Mouse (Mus musculus) liver, embryonic 14.5 days (tissue): ENCODE measurements around the gene Kif14. TPM values are rescaled to one million over a fixed set of nuclear protein-coding genes. Genes with fewer than 3 reads are reported as not detected.

Experiments
- ATAC-seq: fragments of 200-750 bp; cut with Nextera tagmentation; 2 replicates; pipeline ENCODE4 v1.8.0; 2017; ENCODE audit warnings: moderate number of reproducible peaks, mild to moderate bottlenecking, moderate library complexity; ENCODE audit not compliant: insufficient read depth
- DNase-seq, 3 experiments: peaks; one replicate each; pipeline ENCODE4 v3.0.0-alpha.2; 2012 to 2013; ENCODE audit warnings: low read depth in 3 of 3, low spot score in 3 of 3
- H3K27ac ChIP-seq: fragments of 300-500 bp; sonication (generic); 2 replicates; pipeline ENCODE4 v1.5.1; 2014; ENCODE audit warnings: moderate library complexity, mild to moderate bottlenecking, control low read depth, inconsistent platforms
- H3K27me3 ChIP-seq: fragments of 300-500 bp; sonication (generic); 2 replicates; pipeline ENCODE4 v1.6.1; 2014; ENCODE audit warnings: mild to moderate bottlenecking, low read length, moderate library complexity; ENCODE audit not compliant: control insufficient read depth, insufficient read depth
- H3K36me3 ChIP-seq: fragments of 300-500 bp; sonication (generic); replicated peaks from 2 replicates; pipeline ENCODE4 v1.6.1; 2014; ENCODE audit warnings: low read depth; ENCODE audit not compliant: control insufficient read depth, insufficient read depth
- H3K4me1 ChIP-seq, 2 experiments: fragments of 200-500 bp in 1 of 2; fragments of 300-500 bp in 1 of 2; sonication (generic) in 1 of 2; replicated peaks; 2 replicates each; pipeline ENCODE4 v1.6.1; 2012 to 2014; ENCODE audit warnings: antibody characterized with exemption in 1 of 2, inconsistent platforms in 1 of 2, low read length in 1 of 2; ENCODE audit not compliant: control insufficient read depth in 2 of 2, insufficient read depth in 2 of 2
- H3K4me2 ChIP-seq: fragments of 300-500 bp; sonication (generic); 2 replicates; pipeline ENCODE4 v1.6.1; 2014; ENCODE audit warnings: low read depth, mild to moderate bottlenecking, control low read depth, moderate library complexity
- H3K4me3 ChIP-seq, 2 experiments: fragments of 200-500 bp in 1 of 2; fragments of 300-500 bp in 1 of 2; sonication (generic) in 1 of 2; 2 replicates each; pipeline ENCODE4 v1.5.1; 2012 to 2014; ENCODE audit warnings: low read depth in 2 of 2, low read length in 2 of 2, mild to moderate bottlenecking in 2 of 2, control low read depth in 1 of 2, inconsistent platforms in 1 of 2, moderate library complexity in 1 of 2; ENCODE audit not compliant: insufficient read depth in 1 of 2
- H3K9ac ChIP-seq: fragments of 300-500 bp; sonication (generic); replicated peaks from 2 replicates; pipeline ENCODE4 v1.6.1; 2014; ENCODE audit warnings: mild to moderate bottlenecking, control low read depth, moderate library complexity
- H3K9me3 ChIP-seq: fragments of 300-500 bp; sonication (generic); 2 replicates; pipeline ENCODE4 v1.6.1; 2016; ENCODE audit warnings: low read length, mixed read lengths; ENCODE audit not compliant: control insufficient read depth
- CTCF ChIP-seq: IDR thresholded peaks from 2 replicates; pipeline ENCODE4 v1.5.1; 2016; ENCODE audit warnings: antibody characterized with exemption, low read depth, control low read depth
- EP300 ChIP-seq: IDR thresholded peaks from 2 replicates; pipeline ENCODE4 v1.6.1; 2016; ENCODE audit warnings: antibody characterized with exemption, low read depth
- WGBS: fragments of 180-500 bp; shearing (Covaris S2); extraction: QIAGEN DNeasy Blood & Tissue Kit; methylation state at CpG from one replicate; pipeline ENCODE4 v1.1.7; 2014; ENCODE audit not compliant: insufficient replicate concordance; 5-methylcytosine and 5-hydroxymethylcytosine counted together
- polyA plus RNA-seq, 2 experiments: library from polyadenylated mRNA; depleted of rRNA in 1 of 2; stranded (reverse) in 1 of 2; unstranded in 1 of 2; fragments of >200 nt; fragmentation: Nextera tagmentation in 1 of 2; extraction: Ambion mirVana in 1 of 2; gene quantifications; 2 replicates each; pipeline versions ENCODE4 v1.2.1 to v1.2.3; 2012 to 2014

Gene Kif14
- polyA plus RNA-seq, 2 experiments: 4.9 to 8.3 TPM

GRCm38 (mm10) chr1:136536947-136537346, 70.8 kb downstream of the Kif14 start:
- no peak for DNase-seq
- H3K4me1 ChIP-seq: peaks cover 9 to 26% of the 10 kb centered on the region in 2 experiments
- TF ChIP-seq EP300: no peak
- TF ChIP-seq CTCF: peak; percentile 55
- H3K4me3 ChIP-seq: no peak overlapping the region
- no peaks in the 10 kb centered on the region for H3K27me3 ChIP-seq
- H3K4me2 ChIP-seq: no peak overlapping the region
- H3K36me3 ChIP-seq: no peaks in the 10 kb centered on the region
- H3K9me3 ChIP-seq: no peaks in the 10 kb centered on the region
- H3K27ac ChIP-seq: no peak overlapping the region
- ATAC-seq: no peak
- H3K9ac ChIP-seq: no peak overlapping the region
- WGBS: 78% methylated on average over 6 of the region's 6 CpGs

DNA sequence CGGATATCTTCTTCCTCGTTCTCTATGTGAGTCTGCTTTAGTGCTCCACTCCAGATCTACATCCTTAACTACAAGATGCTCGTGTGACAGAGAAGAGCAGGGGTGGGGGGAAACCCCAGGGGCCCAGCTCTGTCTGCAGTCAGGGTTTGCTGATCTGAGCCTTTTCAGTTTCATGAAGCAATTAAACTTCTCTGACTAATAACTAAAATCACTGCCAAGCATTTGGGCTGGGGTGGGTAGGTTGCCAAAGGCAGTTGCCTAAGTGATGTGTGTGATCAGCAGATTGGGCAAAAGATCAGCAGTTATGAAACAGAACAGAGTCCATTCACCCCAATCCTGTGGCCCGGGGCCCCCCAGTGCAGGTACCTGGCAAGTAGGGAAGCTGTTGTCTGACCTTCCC, 72.1 kb downstream of the Kif14 start:
- no peaks in the 10 kb centered on the region for H3K27me3 ChIP-seq
- no peak overlapping the region for H3K4me3 ChIP-seq
- H3K4me2 ChIP-seq: no peak overlapping the region
- 69% methylated on average over 4 of the region's 4 CpGs for WGBS
- ATAC-seq (no peak), DNase-seq (no peak)
- H3K9ac ChIP-seq: no peak overlapping the region
- H3K4me1 ChIP-seq: peaks cover 0 to 20% of the 10 kb centered on the region in 2 experiments; a peak in 2 of 4 replicates
- no peaks in the 10 kb centered on the region for H3K36me3 ChIP-seq
- H3K9me3 ChIP-seq: no peaks in the 10 kb centered on the region
- TF ChIP-seq CTCF: no peak
- TF ChIP-seq EP300: no peak
- H3K27ac ChIP-seq: no peak overlapping the region

GRCm38 (mm10) chr1:136540407-136540895, 74.3 kb downstream of the Kif14 start:
- no peaks in the 10 kb centered on the region for H3K36me3 ChIP-seq
- H3K27ac ChIP-seq: no peak overlapping the region
- no peak overlapping the region for H3K9ac ChIP-seq
- H3K4me3 ChIP-seq: no peak overlapping the region
- H3K9me3 ChIP-seq: no peaks in the 10 kb centered on the region
- no peaks in the 10 kb centered on the region for H3K27me3 ChIP-seq
- H3K4me2 ChIP-seq: no peak overlapping the region
- peaks cover 0 to 17% of the 10 kb centered on the region in 2 experiments; a peak in 2 of 4 replicates for H3K4me1 ChIP-seq
- TF ChIP-seq EP300: no peak
- TF ChIP-seq CTCF: no peak
- ATAC-seq (no peak), DNase-seq (no peak)
- WGBS: 47% methylated on average over 9 of the region's 9 CpGs

DNA sequence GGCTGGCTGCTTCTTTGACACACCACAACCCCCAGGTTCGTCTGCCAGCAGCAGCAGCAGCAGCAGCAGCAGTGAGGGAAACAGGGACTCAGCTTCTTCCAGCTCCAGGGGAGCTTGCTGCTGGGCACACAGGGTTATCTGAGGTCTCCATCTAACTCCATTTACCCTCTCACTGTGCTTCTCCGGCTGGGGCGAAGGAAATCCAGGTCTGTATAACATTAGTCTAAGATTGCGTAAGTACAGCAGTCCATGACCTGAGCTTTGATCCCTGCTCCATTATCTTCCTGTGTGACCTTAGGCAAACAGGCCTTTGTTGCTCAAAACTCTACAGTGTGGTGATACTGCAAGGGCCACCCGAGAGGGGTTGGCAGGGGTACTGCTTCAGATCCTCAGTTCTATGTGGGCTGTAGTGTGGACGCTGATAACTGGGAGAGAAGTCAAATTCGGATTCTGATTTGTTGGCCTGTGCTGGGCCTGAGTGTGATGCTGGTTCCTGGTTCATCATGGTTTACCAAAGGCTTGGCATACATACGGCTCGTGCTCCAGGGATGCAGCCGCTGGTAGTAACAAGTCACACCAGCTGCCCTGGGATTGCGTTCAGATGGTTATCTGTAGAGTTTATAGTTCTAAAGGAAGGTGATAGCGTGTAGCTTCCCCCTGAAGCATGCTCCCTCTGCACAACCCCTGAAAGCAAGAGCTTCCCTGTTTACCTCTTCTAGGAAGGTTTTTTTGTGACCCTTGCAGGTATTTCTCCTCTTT, 75.7 kb downstream of the Kif14 start:
- Histone ChIP-seq H3K27me3 (no peaks in the 10 kb centered on the region), H3K4me3 (no peak overlapping the region), H3K9me3 (no peaks in the 10 kb centered on the region), H3K9ac (no peak overlapping the region), H3K4me2 (no peak overlapping the region), H3K36me3 (no peaks in the 10 kb centered on the region), H3K27ac (no peak overlapping the region), H3K4me1 (peaks cover 0 to 17% of the 10 kb centered on the region in 2 experiments; a peak in 2 of 4 replicates)
- DNase-seq: peak; percentile 24 to 33 (median 31)
- no peak for TF ChIP-seq EP300
- ATAC-seq: peak; percentile 77
- WGBS: 48% methylated on average over 12 of the region's 12 CpGs

DNA sequence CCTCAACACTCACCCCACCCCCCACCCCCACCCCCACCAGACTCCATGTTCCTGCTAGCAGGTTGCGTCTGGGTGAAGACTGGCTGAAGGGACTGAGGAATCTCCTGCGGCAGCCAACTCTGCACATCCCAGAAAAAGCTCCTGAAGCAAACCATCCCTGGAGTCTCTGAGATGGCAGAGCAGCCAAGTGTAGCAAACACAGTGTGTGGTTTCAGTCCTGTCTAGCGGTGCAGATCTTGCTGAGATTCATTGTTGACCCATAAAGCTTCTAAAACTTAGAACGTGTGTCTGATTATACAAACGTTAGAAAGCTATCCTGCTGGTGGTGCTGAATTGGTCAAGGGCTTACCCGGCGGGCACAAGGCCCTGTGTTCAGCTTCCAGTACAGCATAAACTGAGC, 77.8 kb downstream of the Kif14 start:
- H3K4me1 ChIP-seq: peaks cover 0 to 17% of the 10 kb centered on the region in 2 experiments; a peak in 2 of 4 replicates
- H3K4me3 ChIP-seq: no peak overlapping the region
- DNase-seq: no peak
- no peak for ATAC-seq
- no peaks in the 10 kb centered on the region for H3K27me3 ChIP-seq
- no peaks in the 10 kb centered on the region for H3K9me3 ChIP-seq
- H3K4me2 ChIP-seq: no peak overlapping the region
- WGBS: 56% methylated on average over 7 of the region's 7 CpGs
- no peak overlapping the region for H3K9ac ChIP-seq
- H3K36me3 ChIP-seq: no peaks in the 10 kb centered on the region
- no peak overlapping the region for H3K27ac ChIP-seq
- no peak for TF ChIP-seq EP300
- no peak for TF ChIP-seq CTCF
